Mouse (Mus musculus) MEL (cell line): ENCODE measurements at regions not wholly inside any gene's neighbourhood (a gene's known extent, or its start where the extent isn't known, plus 50 kb on each side); places are given as distances from the start of the nearest gene placed in this dataset.

Experiments
- CHD1 ChIP-seq: IDR thresholded peaks from 2 replicates; pipeline ENCODE4 v1.6.1; 2012; ENCODE audit warnings: low read depth, mild to moderate bottlenecking, inconsistent platforms, low read length, improper control_type of control experiment
- CHD2 ChIP-seq: IDR thresholded peaks from 2 replicates; pipeline ENCODE4 v1.6.1; 2011; ENCODE audit warnings: low read length, improper control_type of control experiment
- CTCF ChIP-seq, 3 experiments: IDR thresholded peaks in 2 of 3; conservative IDR thresholded peaks in 1 of 3; 2 replicates each; pipeline ENCODE4 v1.5.1; 2011 to 2012; ENCODE audit warnings: low read length in 3 of 3, low read depth in 2 of 3, mild to moderate bottlenecking in 2 of 3, improper control_type of control experiment in 1 of 3, inconsistent platforms in 1 of 3, mixed read lengths in 1 of 3, moderate library complexity in 1 of 3; ENCODE audit not compliant: control insufficient read depth in 1 of 3, insufficient read depth in 1 of 3, poor library complexity in 1 of 3, severe bottlenecking in 1 of 3
- ETS1 ChIP-seq: IDR thresholded peaks from 2 replicates; pipeline ENCODE4 v1.6.1; 2012; ENCODE audit warnings: low read depth, mild to moderate bottlenecking, inconsistent platforms, low read length, improper control_type of control experiment, moderate library complexity
- GATA1 ChIP-seq: IDR thresholded peaks from 2 replicates; pipeline ENCODE4 v1.6.1; 2011; ENCODE audit warnings: low read depth, low read length, improper control_type of control experiment
- JUND ChIP-seq: IDR thresholded peaks from 2 replicates; pipeline ENCODE4 v1.6.1; 2011; ENCODE audit warnings: low read depth, mild to moderate bottlenecking, improper control_type of control experiment, low read length
- MAFK ChIP-seq: IDR thresholded peaks from 2 replicates; pipeline ENCODE4 v1.6.1; 2011; ENCODE audit warnings: low read depth, mild to moderate bottlenecking, low read length, improper control_type of control experiment, borderline replicate concordance
- POLR2A ChIP-seq, 2 experiments: IDR thresholded peaks; 2 replicates each; pipeline ENCODE4 v1.6.1; 2011 to 2012; ENCODE audit warnings: low read length in 2 of 2, mild to moderate bottlenecking in 2 of 2, control low read depth in 1 of 2, improper control_type of control experiment in 1 of 2, low read depth in 1 of 2, moderate library complexity in 1 of 2; ENCODE audit not compliant: control insufficient read depth in 1 of 2, insufficient read depth in 1 of 2, poor library complexity in 1 of 2
- SIN3A ChIP-seq: IDR thresholded peaks from 2 replicates; pipeline ENCODE4 v1.6.1; 2012; ENCODE audit warnings: low read length, improper control_type of control experiment, inconsistent platforms
- TBP ChIP-seq: IDR thresholded peaks from 2 replicates; pipeline ENCODE4 v1.8.0; 2011; ENCODE audit warnings: low read depth, low read length, improper control_type of control experiment

DNA sequence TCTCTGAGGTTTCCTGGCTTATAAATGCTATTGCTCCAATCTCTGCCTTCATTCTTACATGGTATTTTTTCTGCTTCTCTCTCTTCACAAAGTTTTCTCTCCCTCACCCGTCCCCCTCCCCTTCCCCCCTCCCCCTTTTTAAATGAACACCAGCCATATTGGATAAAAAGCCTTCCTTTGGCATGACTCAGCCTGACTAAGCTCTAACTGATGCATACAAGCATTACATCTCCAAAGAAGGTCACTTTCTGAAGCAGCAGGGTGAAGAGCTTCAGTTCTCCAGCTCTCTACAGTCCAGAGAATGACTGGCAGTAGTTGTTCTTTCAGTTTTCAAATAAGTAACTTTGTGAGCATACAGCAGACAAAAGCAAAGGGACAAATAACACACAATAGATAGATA is 244.4 kb downstream of the Ttc32 start:
- TF ChIP-seq ETS1 (no peak), GATA1 (no peak), SIN3A (no peak), JUND (no peak), TBP (no peak), CHD2 (no peak), MAFK (no peak), CTCF (IDR thresholded peaks at IDR 0.05 in 2 of 3, conservative IDR thresholded peaks at IDR 0.05 in 1 of 3; ENCODE audit: control insufficient read depth in 1 of 3, insufficient read depth in 1 of 3, low read depth in 2 of 3, low read length in 3 of 3, poor library complexity in 1 of 3, severe bottlenecking in 1 of 3) (no peak), POLR2A (IDR thresholded peaks at IDR 0.05; ENCODE audit: control insufficient read depth in 1 of 2, insufficient read depth in 1 of 2, low read depth in 1 of 2, low read length in 2 of 2, poor library complexity in 1 of 2) (no peak), CHD1 (no peak)
